Mouse (Mus musculus) ES-Bruce4 (cell line): ENCODE data around the gene Cdc45.

Experiments used
- CTCF ChIP-seq: IDR thresholded peaks from one replicate; pipeline ENCODE4 v1.8.1; 2011; ENCODE audit warnings: low read depth, low read length
- POLR2A ChIP-seq: IDR thresholded peaks from one replicate; pipeline ENCODE4 v1.8.1; 2011; ENCODE audit warnings: low read length; ENCODE audit not compliant: insufficient read depth

GRCm38 (mm10) chr16:18778461-18778860, 33.3 kb downstream of the Cdc45 start:
- TF ChIP-seq POLR2A: no peak
- no peak for TF ChIP-seq CTCF
